Mouse (Mus musculus) B cell, adult 2 months (primary cell): ENCODE measurements around the gene Ubp1.

Experiments
- DNase-seq, 2 experiments: peaks; one replicate each; pipeline ENCODE4 v3.0.0; 2022

Gene Ubp1

DNA sequence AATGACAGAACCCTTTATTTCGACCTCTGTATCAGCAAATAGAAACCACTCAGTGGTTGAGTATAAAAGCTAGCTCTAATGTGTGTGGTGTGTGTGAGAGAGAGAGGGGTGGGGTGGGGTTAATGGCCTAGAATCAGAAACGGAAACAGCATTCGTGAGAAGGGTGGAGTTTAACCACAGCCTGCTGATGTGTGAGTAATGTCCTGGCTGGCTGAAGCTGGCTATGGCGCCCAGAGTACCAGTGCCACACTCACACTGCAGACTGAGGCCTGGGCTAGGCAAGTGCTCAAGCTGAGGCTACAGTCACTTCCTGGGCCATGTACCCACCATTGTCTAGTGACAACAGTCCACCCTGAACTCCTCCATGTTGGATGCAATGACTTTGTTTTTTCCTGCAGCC lies 85.7 kb downstream of the Ubp1 start:
- DNase-seq: no peak

DNA sequence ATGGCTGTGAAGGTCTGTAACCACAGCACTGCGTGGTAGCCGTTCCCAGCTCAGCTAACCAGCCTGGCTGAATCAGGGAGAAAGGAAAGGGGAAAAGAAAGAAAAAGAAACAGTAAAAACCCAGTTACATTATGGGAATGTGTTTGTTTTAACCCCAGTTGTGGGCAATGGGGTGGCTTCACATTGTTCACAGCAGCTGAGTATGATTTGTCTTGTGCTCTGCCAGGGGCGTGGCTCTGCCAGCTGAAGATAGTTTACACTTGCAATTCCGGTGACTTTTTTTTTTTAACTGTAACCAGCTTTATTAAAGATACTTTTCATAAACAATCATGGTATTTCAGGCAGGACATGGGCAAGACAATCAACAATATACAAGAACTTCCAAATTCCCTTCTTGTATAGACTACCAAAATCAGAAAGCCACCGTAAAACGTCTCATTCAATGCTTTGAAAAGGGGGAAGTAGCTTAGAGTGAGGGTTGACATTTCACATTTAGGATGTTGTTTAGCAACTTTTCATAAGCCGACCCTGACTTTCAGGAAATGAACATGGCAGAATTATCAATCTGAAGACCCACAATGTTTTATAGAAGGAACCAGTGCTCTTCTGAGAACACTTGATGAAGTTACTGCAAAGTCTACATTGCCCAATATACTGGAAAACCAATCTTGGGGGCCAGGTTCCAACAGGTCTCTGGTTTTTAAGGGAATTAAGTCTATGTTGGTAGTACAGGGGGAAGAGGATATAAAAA lies 88.5 kb downstream of the Ubp1 start:
- no peak for DNase-seq

DNA sequence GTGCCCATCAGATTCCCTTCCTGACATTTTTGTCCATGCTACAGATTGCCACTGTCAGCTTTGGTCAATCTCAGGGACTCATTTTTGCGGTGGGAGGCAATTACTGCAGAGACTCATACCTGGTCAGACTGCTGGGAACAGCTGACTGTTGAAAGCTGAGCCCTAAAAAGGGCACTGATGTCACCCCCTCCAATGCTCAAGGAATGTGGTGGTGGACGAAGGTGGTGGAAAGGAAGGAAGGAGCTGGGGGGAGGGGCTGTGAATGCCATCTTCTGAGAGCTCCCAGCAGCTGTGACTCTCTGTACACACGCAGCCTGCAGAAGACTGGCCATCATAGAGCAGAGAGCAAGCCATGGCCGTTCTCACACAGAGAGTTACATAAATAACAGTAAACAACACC lies 91.4 kb downstream of the Ubp1 start:
- no peak for DNase-seq

DNA sequence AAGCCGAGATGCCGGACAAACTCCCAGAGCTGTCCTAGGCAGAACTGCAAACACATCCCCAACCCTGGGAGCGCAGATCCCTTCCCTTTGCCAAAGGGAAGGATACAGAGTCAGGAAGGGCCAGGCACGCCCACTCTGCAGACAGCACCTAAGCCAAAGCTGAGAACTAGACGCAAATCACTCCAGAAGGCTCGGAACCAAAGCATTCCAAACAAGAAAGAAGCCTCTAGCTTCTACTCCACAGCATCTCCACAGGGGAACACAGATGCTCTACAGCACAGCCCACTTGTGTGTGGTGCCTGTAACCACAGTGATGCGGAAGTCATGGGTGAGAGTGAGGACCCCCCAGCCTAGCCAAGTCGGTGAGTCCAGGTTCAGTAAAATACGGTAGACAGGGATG lies 94.4 kb downstream of the Ubp1 start:
- DNase-seq: no peak

DNA sequence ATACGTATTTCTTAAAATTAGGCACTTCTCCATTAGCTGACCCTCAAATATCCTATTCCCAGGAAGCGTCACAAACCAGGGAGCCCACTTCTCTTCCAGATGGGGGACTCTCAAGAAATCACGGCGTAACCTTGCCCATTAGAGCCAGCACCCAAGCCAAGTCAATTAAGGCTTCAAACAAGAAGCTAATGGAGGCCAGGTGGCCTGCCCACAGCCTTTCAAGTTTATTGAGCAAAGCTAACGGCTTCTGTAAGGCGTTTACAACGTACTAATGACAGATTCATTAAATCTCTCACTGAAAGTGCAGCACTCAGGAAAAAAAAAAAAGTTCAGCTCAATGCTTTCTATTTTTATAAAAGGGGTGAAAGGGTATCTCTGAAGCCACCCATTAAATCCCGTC lies 95.1 kb downstream of the Ubp1 start:
- DNase-seq: no peak

DNA sequence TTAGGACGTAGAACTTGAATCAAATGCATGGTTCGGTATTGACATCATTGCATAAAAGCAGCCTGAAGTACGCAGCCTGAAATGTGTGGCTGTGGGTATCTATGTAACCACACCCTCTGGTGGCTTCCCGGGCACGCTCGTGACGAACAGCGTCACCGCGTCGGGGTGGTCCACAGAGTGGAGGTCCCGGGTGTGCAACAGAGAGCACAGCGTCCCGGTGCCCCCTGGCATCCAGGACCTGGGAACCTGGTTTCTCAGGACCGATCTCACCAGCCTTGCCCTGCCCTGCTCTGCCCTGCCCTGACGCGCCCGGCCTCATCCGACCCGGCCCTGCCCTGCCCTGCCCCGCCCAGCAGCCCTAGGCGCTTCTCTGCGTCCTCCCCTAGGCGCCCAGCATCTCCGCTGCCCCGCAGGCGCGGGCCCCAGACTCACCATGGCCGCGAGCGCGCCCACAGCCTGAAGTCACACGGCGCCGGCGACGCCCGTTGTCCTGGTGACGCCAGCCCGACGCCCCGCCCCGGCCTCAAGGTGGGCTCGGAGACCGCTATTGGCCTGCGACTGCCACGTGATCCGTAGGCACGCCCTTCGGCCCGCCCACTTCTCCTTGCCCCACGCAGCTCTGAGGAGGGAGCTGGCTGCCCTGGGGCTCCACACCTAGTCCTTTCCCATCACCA lies 95.7 kb downstream of the Ubp1 start:
- peak; percentile 69 to 77 for DNase-seq
